Mouse (Mus musculus) adrenal gland, postnatal 36 days (tissue): Measurements from ENCODE around the gene Olfr1269. TPM values are rescaled to one million over a fixed set of nuclear protein-coding genes. Genes with fewer than 3 reads are reported as not detected.

ENCODE experiments used
- DNase-seq, 2 experiments: peaks; one replicate each; pipeline ENCODE4 v3.0.0; 2021; ENCODE audit warnings: mixed read lengths in 1 of 2
- long read RNA-seq, 2 experiments: library from polyadenylated mRNA; stranded (forward); transcript quantifications; one replicate each; pipeline ENCODE4 v2.0.0; 2021; ENCODE audit warnings: borderline sequencing depth in 2 of 2
- total RNA-seq, 2 experiments: library from RNA; stranded (reverse); gene quantifications; 2 replicates each; pipeline ENCODE4 v1.2.3; 2021

Olfr1269 gene
- not detected for total RNA-seq
- long read RNA-seq, experiment 1: 0 reads
- long read RNA-seq, experiment 2: 0 reads

GRCm38 (mm10) chr2:90121312-90121711, at the start of gene Olfr1269:
TSS of gene Olfr1269 (minus strand) at chr2:90121412.
- no peak for DNase-seq

GRCm38 (mm10) chr2:90153916-90154315, 32.7 kb upstream of the Olfr1269 start:
- no peak for DNase-seq

- no peak for DNase-seq
Observed at GRCm38 (mm10) chr2:90152991-90153390, 31.8 kb upstream of the Olfr1269 start, which contains the start of gene Olfr1270. TSS of gene Olfr1270 (minus strand) at chr2:90153091.

GRCm38 (mm10) chr2:90142196-90142595, 21.0 kb upstream of the Olfr1269 start, which contains the start of gene Olfr32:
TSS of gene Olfr32 (minus strand) at chr2:90142296.
- DNase-seq: no peak

GRCm38 (mm10) chr2:90070065-90070464, 51.1 kb downstream of the Olfr1269 start:
- no peak for DNase-seq

Other genes with a start within 250 kb of the Olfr1269 start
- not detected for gene Olfr1257, start 243.0 kb downstream of the Olfr1269 start, total RNA-seq
- not detected for gene Olfr1258, start 194.1 kb downstream of the Olfr1269 start, total RNA-seq
- not detected for gene Olfr1259, start 172.7 kb downstream of the Olfr1269 start, total RNA-seq
- gene Olfr1260, start 147.1 kb downstream of the Olfr1269 start, total RNA-seq: not detected
- gene Olfr1261, start 130.2 kb downstream of the Olfr1269 start, total RNA-seq: not detected
- not detected for gene Olfr1262, start 121.3 kb downstream of the Olfr1269 start, total RNA-seq
- not detected for gene Olfr1263, start 109.3 kb downstream of the Olfr1269 start, total RNA-seq
- gene Olfr1264, start 95.8 kb downstream of the Olfr1269 start, total RNA-seq: not detected
- not detected for gene Olfr1265, start 86.1 kb downstream of the Olfr1269 start, total RNA-seq
- gene Olfr140, start 57.8 kb downstream of the Olfr1269 start, total RNA-seq: not detected
- gene Olfr32, start 20.9 kb upstream of the Olfr1269 start, total RNA-seq: not detected
- gene Olfr1270, start 31.7 kb upstream of the Olfr1269 start, total RNA-seq: not detected
- not detected for gene Olfr1506, start 103.1 kb upstream of the Olfr1269 start, total RNA-seq
- not detected for gene Olfr142, start 136.2 kb upstream of the Olfr1269 start, total RNA-seq
- not detected for gene Olfr1271, start 149.6 kb upstream of the Olfr1269 start, total RNA-seq
- not detected for gene Olfr1272, start 171.4 kb upstream of the Olfr1269 start, total RNA-seq
- under 1 TPM in 1 of 2 experiments, not detected in 1; 0.16 TPM for gene Gm13769, start 200.8 kb upstream of the Olfr1269 start, total RNA-seq